Mouse (Mus musculus) brown adipose tissue, adult 24 weeks (tissue): ENCODE measurements at regions not wholly inside any gene's neighbourhood (a gene's known extent, or its start where the extent isn't known, plus 50 kb on each side); places are given as distances from the start of the nearest gene placed in this dataset.

ENCODE experiments used
- H3K27ac ChIP-seq: fragments of 200-500 bp; replicated peaks from 2 replicates; pipeline ENCODE4 v1.5.1; 2012; ENCODE audit warnings: low read depth, mild to moderate bottlenecking, low read length
- H3K4me1 ChIP-seq: fragments of 200-500 bp; 2 replicates; pipeline ENCODE4 v1.6.1; 2012; ENCODE audit warnings: low read length, mixed read lengths; ENCODE audit not compliant: control insufficient read depth, insufficient read depth, insufficient read length
- H3K4me3 ChIP-seq: fragments of 200-500 bp; 2 replicates; pipeline ENCODE4 v1.5.1; 2012; ENCODE audit warnings: low read depth, mild to moderate bottlenecking, low read length, moderate library complexity; ENCODE audit not compliant: insufficient read depth

DNA sequence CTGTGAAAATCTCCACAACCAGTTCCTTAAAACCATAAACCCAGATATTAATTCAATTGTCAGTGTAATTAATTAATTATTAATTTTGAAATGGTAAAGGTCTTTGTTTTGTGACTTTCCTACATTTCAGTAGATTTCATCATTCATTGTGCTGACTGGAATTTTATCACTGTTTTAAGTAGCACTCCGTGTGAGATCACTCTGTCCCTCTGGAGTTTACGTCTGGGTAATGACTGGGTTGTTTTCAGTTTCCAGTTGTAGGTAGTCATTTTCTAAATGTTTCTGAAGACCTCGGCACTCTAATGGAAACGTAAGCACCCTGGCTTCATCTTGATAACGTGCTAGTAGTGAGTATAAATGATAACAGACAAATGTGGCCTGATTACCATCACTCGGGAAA is 133.8 kb upstream of the Arid2 start:
- no peak overlapping the region for H3K27ac ChIP-seq
- no peaks in the 10 kb centered on the region for H3K4me1 ChIP-seq
- H3K4me3 ChIP-seq, result no peak overlapping the region

DNA sequence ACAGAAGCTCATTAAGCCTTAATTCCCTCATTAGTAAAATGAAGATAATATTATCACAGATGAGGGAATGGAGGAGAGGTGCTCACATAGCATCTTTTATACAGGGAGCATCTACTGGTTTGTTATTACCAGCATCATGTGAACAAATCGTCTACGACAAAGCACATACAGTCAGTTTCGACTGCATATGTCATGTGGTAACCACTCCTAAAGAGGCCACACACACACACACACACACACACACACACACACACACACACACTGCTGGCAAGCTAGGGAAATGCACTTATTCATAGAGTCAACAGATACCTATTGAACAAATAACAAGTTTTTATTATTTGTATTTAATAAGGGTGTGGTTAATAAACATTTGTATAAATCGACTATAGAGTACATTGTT is 129.0 kb upstream of the Arid2 start:
- no peak overlapping the region for H3K4me3 ChIP-seq
- no peaks in the 10 kb centered on the region for H3K4me1 ChIP-seq
- H3K27ac ChIP-seq, result no peak overlapping the region

DNA sequence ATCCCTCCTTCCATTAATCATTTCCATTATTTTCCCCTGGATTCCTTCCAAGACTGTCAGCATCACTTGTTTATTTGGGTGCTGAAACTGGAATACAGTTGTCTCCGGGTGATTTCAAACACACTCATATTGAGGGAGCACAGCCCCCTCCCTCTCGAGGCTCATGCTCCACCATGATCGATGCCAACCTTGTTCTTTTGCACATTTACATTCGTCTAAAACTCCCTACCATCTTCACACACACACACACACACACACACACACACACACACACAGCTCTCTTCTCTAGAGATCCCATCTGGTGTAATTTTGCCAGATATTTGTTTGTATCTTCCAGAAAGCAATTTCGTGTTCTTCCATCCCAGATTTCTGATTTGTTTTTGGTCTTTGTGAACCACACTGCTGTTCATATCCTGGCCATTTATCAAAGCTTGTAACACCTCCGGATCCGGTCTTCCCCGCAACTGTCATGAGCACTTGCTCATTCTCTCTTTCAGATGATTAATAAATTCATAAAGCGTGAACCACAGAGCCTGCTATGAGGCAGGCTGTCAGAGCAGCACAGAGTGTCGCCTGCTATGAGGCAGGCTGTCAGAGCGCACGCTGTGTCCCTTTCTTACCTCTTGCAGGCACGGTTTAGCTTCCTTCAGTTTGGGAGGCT is 122.4 kb upstream of the Arid2 start:
- no peak overlapping the region for H3K27ac ChIP-seq
- H3K4me3 ChIP-seq, result no peak overlapping the region
- H3K4me1 ChIP-seq, result no peaks in the 10 kb centered on the region

DNA sequence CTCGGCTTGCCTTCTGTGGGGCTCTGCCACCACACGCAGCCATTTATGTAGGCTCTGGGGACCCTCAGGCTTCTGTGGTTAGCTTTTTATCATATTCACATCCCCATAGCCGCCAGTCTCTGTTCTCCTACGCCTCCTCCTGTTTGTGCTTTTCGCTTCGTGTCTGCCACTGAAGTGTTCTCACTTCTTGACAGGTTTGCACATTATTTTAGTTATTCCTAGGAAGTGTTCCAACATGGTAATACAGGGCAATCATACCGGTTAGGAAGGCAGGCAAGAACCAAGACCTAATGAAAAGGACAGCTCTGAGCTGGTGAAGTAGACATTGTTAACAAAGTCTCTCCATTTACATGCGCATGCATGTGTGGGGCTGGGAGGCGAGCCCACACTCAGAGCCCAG is 120.1 kb upstream of the Arid2 start:
- H3K4me3 ChIP-seq, result no peak overlapping the region
- no peaks in the 10 kb centered on the region for H3K4me1 ChIP-seq
- no peak overlapping the region for H3K27ac ChIP-seq

DNA sequence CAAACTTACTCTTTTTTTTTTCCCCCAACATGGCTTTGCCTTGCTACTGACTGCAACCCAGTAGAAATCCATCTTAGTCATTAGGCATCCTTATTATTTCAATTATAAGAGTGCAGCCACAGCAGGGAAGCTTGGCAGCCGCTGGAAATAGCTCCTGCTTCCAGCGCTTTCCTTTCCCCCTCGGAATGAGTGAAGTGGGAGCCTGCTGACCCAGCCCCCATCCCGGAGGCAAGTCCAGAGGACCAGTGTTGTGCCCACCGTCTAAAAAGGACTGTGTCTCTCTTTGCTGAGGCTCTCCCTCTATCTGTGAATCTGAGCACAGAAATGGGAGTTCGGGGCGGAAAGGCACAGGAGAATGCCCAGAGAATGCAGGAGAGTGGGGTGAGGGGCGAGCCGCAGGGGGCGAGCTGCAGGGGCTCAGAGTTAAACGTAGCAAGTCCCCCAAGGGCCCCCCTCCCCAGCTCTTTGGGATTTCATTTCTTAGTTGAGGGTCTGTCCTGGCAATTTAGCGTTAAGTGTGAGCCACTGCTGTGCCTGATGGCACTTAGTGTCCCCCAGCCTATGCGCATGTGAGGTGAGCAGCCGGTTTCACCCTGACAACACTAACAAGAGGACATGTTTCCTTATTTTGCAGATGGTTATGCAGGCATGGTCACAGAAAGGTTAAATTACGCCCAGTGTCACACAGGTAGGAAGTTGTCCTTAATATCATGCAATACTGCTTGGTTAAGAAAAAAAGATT is 117.4 kb upstream of the Arid2 start:
- Histone ChIP-seq H3K4me1 (no peaks in the 10 kb centered on the region), H3K27ac (no peak overlapping the region), H3K4me3 (no peak overlapping the region)

DNA sequence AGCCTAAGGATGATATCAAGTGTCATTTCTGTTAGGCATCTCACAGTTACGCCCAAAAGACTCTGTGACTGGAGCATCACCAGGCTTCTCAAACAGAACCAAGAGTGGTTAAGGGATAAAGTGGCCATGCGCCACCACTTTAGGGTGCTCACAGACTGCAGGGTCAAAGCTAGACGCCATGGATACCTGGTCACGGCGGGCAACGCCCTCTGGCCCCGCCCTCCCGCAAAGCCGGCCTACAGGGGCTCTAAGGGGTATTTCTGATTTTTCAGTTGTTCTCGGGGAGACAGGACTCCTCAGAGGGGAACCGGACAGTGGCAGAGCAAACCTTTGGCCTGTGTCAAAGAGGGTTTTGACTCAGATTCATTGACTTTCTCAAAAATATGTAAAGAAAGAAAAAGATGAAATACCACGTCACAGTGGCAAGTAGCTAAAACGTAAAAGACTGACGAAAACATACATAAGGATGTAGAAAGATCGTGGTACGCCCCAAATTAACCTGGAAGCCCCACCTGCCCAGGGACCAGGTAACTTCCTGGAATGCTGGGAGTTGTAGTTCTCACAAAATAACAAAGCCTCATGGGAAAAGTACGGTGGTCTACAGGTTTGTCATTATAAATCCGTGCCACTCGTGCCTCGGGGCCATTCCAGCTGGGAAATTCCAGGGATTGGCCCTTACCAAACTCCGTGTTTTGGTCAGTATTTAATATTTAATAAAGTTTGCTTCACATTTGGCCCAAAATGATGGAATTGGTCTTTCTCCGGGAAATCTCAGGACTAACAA is 116.1 kb upstream of the Arid2 start:
- no peak overlapping the region for H3K4me3 ChIP-seq
- no peaks in the 10 kb centered on the region for H3K4me1 ChIP-seq
- no peak overlapping the region for H3K27ac ChIP-seq

DNA sequence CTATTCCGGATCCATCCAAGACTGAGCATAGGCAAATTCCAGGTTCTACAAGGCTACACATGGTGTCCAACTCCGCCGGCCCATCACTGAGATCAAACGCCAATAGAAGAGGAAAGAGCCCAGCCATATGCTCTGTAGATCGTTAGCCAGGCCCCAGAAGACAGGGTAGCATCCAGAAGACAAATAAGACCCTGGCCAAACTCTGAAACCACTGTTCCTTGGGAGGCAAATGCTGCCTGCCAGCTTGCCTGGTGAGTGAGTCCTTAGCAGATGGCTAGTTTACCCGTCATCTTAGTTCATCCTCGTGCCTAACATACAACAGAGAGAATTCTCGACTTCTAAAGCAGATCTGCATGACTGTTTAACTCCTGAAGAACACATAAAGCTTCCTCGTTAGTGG is 109.4 kb upstream of the Arid2 start:
- H3K4me1 ChIP-seq, result no peaks in the 10 kb centered on the region
- no peak overlapping the region for H3K27ac ChIP-seq
- H3K4me3 ChIP-seq, result no peak overlapping the region

DNA sequence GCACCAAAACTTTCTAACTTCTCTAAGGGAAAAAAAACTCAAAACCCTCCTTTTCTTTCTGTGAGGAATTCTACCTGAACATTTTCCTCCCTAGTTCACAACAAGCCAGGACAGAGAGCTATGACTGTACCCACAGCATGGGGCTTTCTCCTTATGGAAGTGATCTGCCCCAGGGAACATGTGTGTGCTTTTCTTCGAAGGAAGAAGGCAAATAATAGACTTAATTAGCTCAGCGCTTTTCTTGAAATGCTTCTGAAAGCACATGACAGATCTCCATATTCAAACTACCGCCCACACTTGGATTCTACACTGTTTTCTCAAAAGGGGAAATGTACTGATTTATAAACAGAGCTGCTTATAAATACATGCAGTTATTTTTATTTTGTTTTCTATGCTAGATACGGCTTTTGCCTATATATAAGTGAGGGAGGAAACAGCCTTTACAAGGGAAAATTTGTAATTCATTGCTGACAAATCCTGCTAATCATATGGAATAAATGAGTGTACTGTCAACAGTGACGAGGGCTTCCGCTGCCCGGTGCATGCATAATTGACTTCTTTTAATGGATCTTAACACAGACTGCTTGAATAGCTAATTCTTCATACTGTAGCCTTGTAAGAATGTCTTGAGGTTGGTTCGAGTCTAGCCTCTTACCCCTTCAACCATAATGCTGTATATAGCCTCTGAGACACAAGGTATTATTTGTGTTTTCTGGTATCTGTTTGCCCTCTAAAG is 108.8 kb upstream of the Arid2 start:
- no peak overlapping the region for H3K27ac ChIP-seq
- no peak overlapping the region for H3K4me3 ChIP-seq
- H3K4me1 ChIP-seq, result no peaks in the 10 kb centered on the region

DNA sequence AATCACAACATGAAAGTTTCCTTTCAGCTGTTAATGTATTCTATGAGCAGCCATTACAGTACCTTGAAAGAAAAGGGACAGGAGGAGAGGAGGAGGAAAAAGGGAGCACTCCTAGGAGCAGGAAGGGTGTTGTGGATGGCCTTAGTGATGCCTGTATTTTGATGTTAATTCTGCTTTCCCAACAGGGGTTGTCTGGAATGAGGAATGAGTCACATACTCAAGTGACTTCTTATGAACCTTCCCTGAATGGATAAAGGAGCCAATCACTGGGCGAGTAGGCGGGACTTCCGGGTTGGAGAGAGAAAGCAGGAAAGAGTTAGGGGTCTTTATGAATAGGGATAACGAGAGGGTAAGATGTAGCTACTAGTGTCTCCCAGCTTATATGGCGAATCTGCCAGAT is 107.8 kb upstream of the Arid2 start:
- H3K4me1 ChIP-seq, result no peaks in the 10 kb centered on the region
- no peak overlapping the region for H3K4me3 ChIP-seq
- no peak overlapping the region for H3K27ac ChIP-seq

DNA sequence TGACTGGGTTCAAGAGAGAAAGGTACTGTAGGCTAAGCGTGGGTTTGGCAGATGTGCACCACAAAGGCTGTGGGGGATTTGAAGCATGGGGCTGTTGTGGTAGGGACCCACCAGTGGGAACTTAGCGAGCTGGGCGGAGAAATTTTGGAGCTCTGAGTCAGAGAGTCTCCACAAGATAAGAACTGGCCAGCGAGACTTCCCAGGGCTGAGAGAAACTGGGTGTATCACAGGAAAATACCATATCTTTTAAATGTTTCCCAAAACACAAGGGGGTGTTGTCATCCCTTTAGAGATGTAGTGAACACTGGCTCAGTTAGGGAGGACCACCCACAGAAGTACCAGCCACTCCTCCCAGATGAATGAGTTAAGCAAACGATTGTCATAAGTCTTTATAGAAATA is 107.3 kb upstream of the Arid2 start:
- H3K27ac ChIP-seq, result no peak overlapping the region
- H3K4me3 ChIP-seq, result no peak overlapping the region

DNA sequence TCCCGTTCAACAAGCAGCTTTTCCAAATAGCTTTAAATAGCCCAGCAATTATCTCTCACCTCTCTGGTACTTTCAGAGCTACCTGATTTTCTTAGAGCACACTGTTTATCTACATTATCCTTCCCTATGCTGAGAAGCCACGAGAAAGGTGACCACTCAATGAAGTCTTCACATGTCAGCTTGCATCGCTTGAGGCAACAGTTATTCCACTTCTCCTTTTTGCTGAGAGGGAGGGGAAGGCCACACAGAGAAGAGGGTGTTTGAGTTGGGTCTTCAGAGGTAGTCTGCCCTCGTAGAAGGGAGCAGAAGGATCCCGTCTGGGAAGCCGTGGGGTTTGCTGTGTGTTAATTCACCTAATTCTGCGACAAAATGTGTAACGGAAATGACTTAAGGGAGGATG is 106.3 kb upstream of the Arid2 start:
- Histone ChIP-seq H3K27ac (no peak overlapping the region), H3K4me1 (no peaks in the 10 kb centered on the region), H3K4me3 (no peak overlapping the region)

More for the DNA sequence above, 107.3 kb upstream of the Arid2 start:
- no peaks in the 10 kb centered on the region for H3K4me1 ChIP-seq

DNA sequence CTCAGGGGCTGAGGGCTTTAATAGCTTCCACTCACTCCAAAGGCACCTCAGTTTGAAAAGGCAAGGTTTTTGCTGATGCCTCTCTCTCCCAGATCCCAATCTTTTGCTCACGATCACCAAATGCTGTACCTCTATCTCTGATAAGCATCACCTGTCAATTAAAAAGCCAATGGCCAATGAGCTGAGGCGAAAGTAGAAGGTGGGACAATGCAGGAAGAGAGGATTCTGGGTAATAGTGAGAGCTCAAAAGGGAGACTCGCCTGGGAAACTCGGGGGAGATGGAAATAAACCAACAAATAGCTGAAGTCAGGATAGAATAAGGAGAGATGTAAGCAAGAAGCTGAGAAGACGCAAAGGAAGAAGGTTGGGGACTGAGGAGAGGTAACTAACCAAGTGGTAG is 105.0 kb upstream of the Arid2 start:
- H3K27ac ChIP-seq, result no peak overlapping the region
- H3K4me3 ChIP-seq, result no peak overlapping the region
- H3K4me1 ChIP-seq, result no peaks in the 10 kb centered on the region

DNA sequence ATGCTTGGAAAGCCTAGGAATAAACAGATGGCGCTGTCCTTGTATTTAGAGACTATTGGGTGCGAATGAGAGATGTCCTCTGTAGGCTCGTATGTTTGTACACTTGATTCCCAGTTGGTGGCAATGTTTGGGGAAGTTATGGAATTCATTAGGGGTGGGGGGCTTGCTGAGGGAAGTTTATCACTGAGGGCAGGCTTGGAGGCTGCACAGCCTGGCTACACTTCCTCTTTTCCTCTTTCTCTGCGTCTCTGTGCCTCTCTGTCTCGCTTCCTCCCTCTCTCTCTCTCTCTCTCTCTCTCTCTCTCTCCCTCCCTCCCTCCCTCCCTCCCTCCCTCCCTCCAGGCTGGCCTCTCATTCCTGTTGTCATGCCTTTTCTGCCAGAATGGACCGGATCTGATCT is 104.2 kb upstream of the Arid2 start:
- no peak overlapping the region for H3K4me3 ChIP-seq
- H3K4me1 ChIP-seq, result no peaks in the 10 kb centered on the region
- no peak overlapping the region for H3K27ac ChIP-seq

DNA sequence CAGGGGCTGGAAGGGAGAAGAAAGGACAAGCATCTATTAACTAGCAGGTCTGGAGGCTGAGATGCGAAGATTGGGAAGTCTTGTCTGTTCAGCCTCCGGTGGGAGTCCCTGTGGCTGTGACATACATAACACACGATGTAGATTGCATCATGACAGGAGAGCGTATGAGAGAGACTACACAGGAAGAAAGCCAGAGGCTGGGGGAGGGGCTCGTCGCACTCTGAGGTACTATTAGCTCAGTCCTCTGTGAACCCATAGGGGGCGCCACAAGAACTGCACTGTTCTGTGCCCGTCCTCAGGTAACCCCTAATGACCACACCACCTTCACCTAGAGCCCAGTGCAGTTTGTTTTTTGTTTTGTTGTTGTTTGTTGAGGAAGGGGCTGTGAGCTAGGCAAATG is 102.7 kb upstream of the Arid2 start:
- Histone ChIP-seq H3K4me3 (no peak overlapping the region), H3K4me1 (no peaks in the 10 kb centered on the region), H3K27ac (no peak overlapping the region)

DNA sequence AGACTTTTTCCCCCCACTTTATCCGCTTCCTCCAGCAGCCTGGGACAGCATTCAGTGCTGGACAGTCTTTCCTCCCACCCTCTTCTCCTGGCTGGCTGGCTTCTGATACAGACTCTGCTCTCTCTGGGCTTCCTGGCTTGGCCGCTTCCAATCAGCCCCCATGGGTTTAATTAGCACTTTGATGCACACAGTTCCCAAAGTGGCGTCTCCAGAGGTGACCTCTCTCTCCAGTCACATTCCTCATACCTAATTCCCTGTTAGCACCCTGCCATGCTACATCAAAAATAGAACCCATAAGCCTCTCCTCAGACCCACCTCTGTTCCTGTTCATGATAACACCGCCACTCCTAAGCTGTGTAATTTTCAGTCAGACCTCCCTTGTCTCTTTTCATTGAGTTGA is 101.9 kb upstream of the Arid2 start:
- H3K4me1 ChIP-seq, result no peaks in the 10 kb centered on the region
- H3K27ac ChIP-seq, result no peak overlapping the region
- H3K4me3 ChIP-seq, result no peak overlapping the region
